Mouse (Mus musculus) midbrain, postnatal 0 days (tissue): Measurements from ENCODE around the gene Acvr1b. TPM values are rescaled to one million over a fixed set of nuclear protein-coding genes. Genes with fewer than 3 reads are reported as not detected.

ENCODE experiments used
- ATAC-seq: fragments of 200-750 bp; cut with Nextera tagmentation; 2 replicates; pipeline ENCODE4 v1.8.0; 2017; ENCODE audit warnings: moderate number of reproducible peaks, mild to moderate bottlenecking, moderate TSS enrichment, moderate library complexity; ENCODE audit not compliant: low FRiP score
- DNase-seq: peaks from one replicate; pipeline ENCODE4 v3.0.0-alpha.2; 2015; ENCODE audit warnings: low spot score
- H3K27ac ChIP-seq: fragments of 300-500 bp; sonication (generic); 2 replicates; pipeline ENCODE4 v1.5.1; 2014; ENCODE audit warnings: low read depth, mild to moderate bottlenecking, low read length, mixed read lengths
- H3K27me3 ChIP-seq: fragments of 300-500 bp; sonication (generic); 2 replicates; pipeline ENCODE4 v1.6.1; 2014; ENCODE audit warnings: low read length, control low read depth, mixed read lengths; ENCODE audit not compliant: insufficient read depth
- H3K36me3 ChIP-seq: fragments of 300-500 bp; sonication (generic); 2 replicates; pipeline ENCODE4 v1.6.1; 2014; ENCODE audit warnings: low read length, control low read depth, mixed read lengths; ENCODE audit not compliant: insufficient read depth
- H3K4me1 ChIP-seq: fragments of 300-500 bp; sonication (generic); 2 replicates; pipeline ENCODE4 v1.6.1; 2014; ENCODE audit warnings: mild to moderate bottlenecking, control low read depth, antibody characterized with exemption, low read length, mixed read lengths; ENCODE audit not compliant: insufficient read depth
- H3K4me2 ChIP-seq: fragments of 300-500 bp; sonication (generic); 2 replicates; pipeline ENCODE4 v1.6.1; 2014; ENCODE audit warnings: low read depth, mild to moderate bottlenecking, low read length, mixed read lengths; ENCODE audit not compliant: poor library complexity, severe bottlenecking
- H3K4me3 ChIP-seq: fragments of 300-500 bp; sonication (generic); 2 replicates; pipeline ENCODE4 v1.5.1; 2014; ENCODE audit warnings: low read depth, mild to moderate bottlenecking, low read length, moderate library complexity
- H3K9ac ChIP-seq: fragments of 300-500 bp; sonication (generic); replicated peaks from 2 replicates; pipeline ENCODE4 v1.6.1; 2014; ENCODE audit warnings: mild to moderate bottlenecking, low read length, moderate library complexity, mixed read lengths; ENCODE audit not compliant: poor library complexity, severe bottlenecking
- H3K9me3 ChIP-seq: fragments of 300-500 bp; sonication (generic); 2 replicates; pipeline ENCODE4 v1.6.1; 2016; ENCODE audit warnings: low read length, control low read depth
- CTCF ChIP-seq: IDR thresholded peaks from 2 replicates; pipeline ENCODE4 v1.5.1; 2016; ENCODE audit warnings: antibody characterized with exemption, mild to moderate bottlenecking
- WGBS: fragments of 180-500 bp; shearing (Covaris S2); extraction: QIAGEN DNeasy Blood & Tissue Kit; methylation state at CpG from one replicate; pipeline ENCODE4 v1.1.7; 2014; 5-methylcytosine and 5-hydroxymethylcytosine counted together
- polyA plus RNA-seq: library from polyadenylated mRNA; unstranded; fragments of >200 nt; fragmentation: Nextera tagmentation; extraction: Ambion mirVana; gene quantifications from 2 replicates; pipeline ENCODE4 v1.2.1, GENCODE M21; 2015
- total RNA-seq: library from RNA; depleted of rRNA; stranded (reverse); fragments of >200 nt; gene quantifications from 2 replicates; pipeline ENCODE4 v1.2.3, GENCODE M21; 2014

Gene Acvr1b
- total and polyA plus RNA-seq, 2 experiments from 2014 or later, result 15.2 to 86.8 TPM

DNA sequence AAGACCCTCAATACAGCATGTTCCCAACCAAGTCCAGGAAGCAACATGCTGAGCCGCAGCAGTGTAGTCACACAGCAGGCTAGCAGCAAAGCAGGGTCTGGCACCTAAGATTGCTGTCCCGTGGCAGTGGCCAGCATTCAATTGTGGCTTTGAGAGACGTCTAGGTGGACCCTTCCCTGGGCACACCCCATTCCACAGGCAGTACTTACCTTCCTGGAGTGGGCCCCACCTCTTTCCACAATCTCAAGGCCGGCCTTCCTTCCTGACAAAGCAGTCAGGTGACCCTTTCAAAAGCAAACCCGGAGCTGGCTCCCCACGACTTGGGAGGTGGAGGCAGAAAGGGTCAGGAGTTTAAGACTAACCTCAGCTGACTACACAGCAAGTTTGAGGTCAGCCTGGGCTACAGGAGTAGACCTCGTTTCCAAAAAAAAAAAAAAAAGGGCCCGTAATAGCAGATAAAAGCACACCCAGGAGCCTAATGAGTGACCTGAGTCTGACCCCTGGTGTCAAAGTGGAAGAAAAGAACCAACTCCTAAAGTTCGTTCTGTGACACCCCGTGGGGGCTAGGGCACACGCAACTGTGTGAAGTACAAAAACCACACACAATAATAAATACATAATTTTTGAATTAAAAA, 59.9 kb downstream of the Acvr1b start:
- Histone ChIP-seq H3K27ac (no peak overlapping the region), H3K4me1 (no peaks in the 10 kb centered on the region), H3K9ac (no peak overlapping the region), H3K4me3 (no peak overlapping the region), H3K4me2 (no peak overlapping the region), H3K9me3 (no peaks in the 10 kb centered on the region), H3K27me3 (no peaks in the 10 kb centered on the region), H3K36me3 (no peaks in the 10 kb centered on the region)
- 36% methylated on average over 11 of the region's 11 CpGs for WGBS
- DNase-seq (no peak), ATAC-seq (no peak)
- no peak for TF ChIP-seq CTCF

DNA sequence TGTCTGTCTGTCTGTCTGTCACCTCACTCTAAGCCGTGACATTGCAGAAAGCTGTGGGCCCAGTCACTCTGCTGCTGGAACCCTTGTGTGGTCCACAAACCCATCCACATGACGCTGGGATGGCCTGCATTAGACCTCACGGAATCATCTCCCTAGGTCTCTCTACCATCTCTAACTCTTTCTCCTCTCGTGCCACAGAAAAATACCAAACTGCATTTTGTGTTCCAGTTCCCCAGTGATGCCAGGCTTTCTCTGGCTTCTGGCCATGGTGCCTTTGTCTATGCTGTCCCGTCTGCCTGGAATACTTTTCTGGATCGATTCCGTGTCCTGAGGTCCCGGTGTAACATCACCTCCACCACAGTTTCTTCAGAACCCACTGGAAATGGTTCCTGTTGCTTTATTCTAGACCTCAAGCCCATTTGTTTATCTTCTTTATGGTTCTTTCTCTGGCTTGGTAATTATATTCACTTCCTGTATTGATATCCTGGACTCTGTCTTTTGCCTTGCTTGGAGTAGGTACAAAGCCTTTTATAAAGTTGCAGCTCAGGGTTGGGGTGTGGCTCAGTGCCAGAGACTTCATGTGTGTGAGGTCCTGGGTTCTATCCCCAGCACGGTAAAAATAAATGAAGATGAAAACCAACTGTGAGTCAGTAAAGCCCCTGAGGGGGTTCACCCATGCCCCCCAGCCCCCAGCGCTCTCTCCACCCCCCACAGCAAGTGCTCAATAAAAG, 60.9 kb downstream of the Acvr1b start:
- Histone ChIP-seq H3K4me2 (no peak overlapping the region), H3K27me3 (no peaks in the 10 kb centered on the region), H3K9ac (no peak overlapping the region), H3K36me3 (no peaks in the 10 kb centered on the region), H3K4me3 (no peak overlapping the region), H3K4me1 (no peaks in the 10 kb centered on the region; the same call in 1 of the 2 replicates), H3K9me3 (no peaks in the 10 kb centered on the region), H3K27ac (no peak overlapping the region)
- 67% methylated on average over 10 of the region's 10 CpGs for WGBS
- ATAC-seq, result no peak
- no peak for TF ChIP-seq CTCF
- no peak for DNase-seq

GRCm38 (mm10) chr15:101235342-101235698, 61.5 kb downstream of the Acvr1b start:
- ATAC-seq (no peak), DNase-seq (no peak)
- TF ChIP-seq CTCF, result no peak
- Histone ChIP-seq H3K9me3 (no peaks in the 10 kb centered on the region), H3K4me3 (no peak overlapping the region), H3K9ac (no peak overlapping the region), H3K27ac (no peak overlapping the region), H3K36me3 (no peaks in the 10 kb centered on the region), H3K4me2 (no peak overlapping the region), H3K27me3 (no peaks in the 10 kb centered on the region), H3K4me1 (no peaks in the 10 kb centered on the region; the same call in 1 of the 2 replicates)
- 33% methylated on average over 5 of the region's 5 CpGs for WGBS

DNA sequence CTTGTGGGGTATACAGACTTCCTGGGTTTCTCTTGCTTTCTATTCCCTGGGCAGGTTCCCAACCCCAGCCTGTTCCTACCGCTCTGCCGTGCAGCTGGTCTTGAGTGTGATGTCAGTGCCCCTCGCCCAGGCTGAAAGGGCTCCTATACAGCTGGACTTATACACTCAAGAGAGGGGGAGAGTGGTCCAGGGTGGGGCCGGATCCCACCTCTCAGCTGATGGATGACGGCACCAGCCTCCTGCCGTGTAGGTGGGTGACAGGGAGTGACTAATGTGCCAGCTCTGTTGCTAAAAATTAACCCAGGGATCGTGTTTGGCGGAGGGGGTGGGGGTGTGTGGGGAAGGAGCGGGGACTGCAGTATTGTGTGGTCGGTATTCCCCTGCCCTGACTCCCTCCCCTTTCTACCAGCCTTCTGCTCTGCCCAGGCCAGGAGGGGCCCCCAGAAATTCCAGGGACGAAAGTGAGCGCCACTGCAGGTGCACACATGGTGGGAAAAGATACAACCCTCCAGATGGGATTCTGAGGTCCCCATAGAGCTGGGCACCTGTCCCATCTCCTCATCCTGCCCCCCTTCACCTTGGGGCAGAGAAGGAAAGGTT, 62.0 kb downstream of the Acvr1b start:
- Histone ChIP-seq H3K4me1 (no peaks in the 10 kb centered on the region; the same call in 1 of the 2 replicates), H3K4me2 (no peak overlapping the region), H3K27ac (no peak overlapping the region), H3K27me3 (no peaks in the 10 kb centered on the region), H3K36me3 (no peaks in the 10 kb centered on the region), H3K9me3 (no peaks in the 10 kb centered on the region), H3K4me3 (no peak overlapping the region), H3K9ac (no peak overlapping the region)
- ATAC-seq (no peak), DNase-seq (no peak)
- 50% methylated on average over 12 of the region's 12 CpGs for WGBS
- no peak for TF ChIP-seq CTCF

GRCm38 (mm10) chr15:101236878-101237277, 63.0 kb downstream of the Acvr1b start:
- TF ChIP-seq CTCF, result peak; percentile 79
- DNase-seq, result peak; percentile 45
- no peak for ATAC-seq
- Histone ChIP-seq H3K4me1 (no peaks in the 10 kb centered on the region; the same call in 1 of the 2 replicates), H3K9ac (no peak overlapping the region), H3K4me2 (no peak overlapping the region), H3K9me3 (no peaks in the 10 kb centered on the region), H3K27me3 (no peaks in the 10 kb centered on the region), H3K4me3 (no peak overlapping the region), H3K27ac (no peak overlapping the region), H3K36me3 (no peaks in the 10 kb centered on the region)
- 4% methylated on average over 3 of the region's 3 CpGs for whole genome bisulfite sequencing
